Mouse (Mus musculus) cerebellum, adult 2 months (tissue): ENCODE results near the gene Asb16.

Source experiments
- CTCF ChIP-seq: fragments of 200-500 bp; IDR thresholded peaks from 2 replicates; pipeline ENCODE4 v1.5.1; 2011; ENCODE audit warnings: low read depth, mild to moderate bottlenecking, control low read depth, low read length, moderate library complexity, borderline replicate concordance; ENCODE audit not compliant: insufficient read depth
- POLR2A ChIP-seq: fragments of 200-500 bp; IDR thresholded peaks from 2 replicates; pipeline ENCODE4 v1.6.1; 2011; ENCODE audit warnings: low read length, control low read depth, borderline replicate concordance; ENCODE audit not compliant: insufficient read depth

DNA sequence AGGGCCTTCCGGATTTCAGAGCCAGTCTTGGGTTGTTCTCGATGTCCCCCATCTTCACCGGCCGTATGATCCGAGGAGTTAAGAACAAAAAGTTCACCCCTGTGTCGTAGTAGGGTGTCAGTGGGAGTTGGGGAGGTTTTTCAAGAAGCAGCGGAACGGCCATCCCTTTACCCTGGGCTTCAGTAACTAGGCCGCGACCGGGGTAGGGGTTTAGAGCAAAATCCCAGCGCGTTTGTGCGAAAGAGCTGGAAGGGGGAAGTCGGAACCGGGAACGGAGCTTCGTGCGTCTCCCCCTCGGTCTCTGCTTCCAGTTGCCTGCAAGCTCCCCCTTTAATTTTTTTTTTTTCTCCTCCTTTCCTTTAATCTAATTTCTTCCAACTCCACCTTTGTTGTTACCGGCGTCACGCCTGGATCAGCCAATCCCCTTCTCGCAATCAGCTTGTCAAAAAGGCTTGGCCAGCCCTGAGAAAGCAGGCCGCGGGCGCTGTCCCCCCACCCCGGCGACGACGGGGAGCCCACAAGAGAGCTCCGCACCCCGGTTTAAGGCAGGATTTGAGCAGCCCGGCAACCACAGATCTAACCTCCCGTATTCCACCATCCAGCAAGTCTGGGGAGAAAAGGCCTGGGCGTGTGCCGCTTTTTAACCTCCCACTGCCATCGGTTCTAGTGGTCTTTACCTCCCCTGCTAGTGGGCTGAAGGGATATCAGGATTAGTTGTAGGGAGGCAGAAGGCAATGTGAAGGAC is 51.6 kb downstream of the Asb16 start:
- no peak for TF ChIP-seq CTCF
- peak; percentile 90 for TF ChIP-seq POLR2A
